Mouse (Mus musculus) retina, embryonic 14.5 days (tissue): Measurements from ENCODE around the gene Vmn1r189.
"Not testable (repeated sequence)": the region's sequence is repeated elsewhere in the genome, so short reads cannot be mapped to it uniquely, and the experiment has no call there.

Experiments
- DNase-seq: peaks from one replicate; pipeline ENCODE4 v3.0.0-alpha.2; 2015; ENCODE audit warnings: low spot score

The Vmn1r189 gene

GRCm38 (mm10) chr13:22105724-22106123 is at the start of gene Vmn1r189:
Gene Vmn1r189, minus strand, starts transcription at chr13:22105824.
- not testable (repeated sequence) for DNase-seq

GRCm38 (mm10) chr13:22136495-22137293 is 31.1 kb upstream of the Vmn1r189 start:
- DNase-seq: not testable (repeated sequence)

- DNase-seq: not testable (repeated sequence)
Measured at GRCm38 (mm10) chr13:22084140-22084539, 21.5 kb downstream of the Vmn1r189 start, which contains the start of gene Vmn1r188. Gene Vmn1r188, plus strand, starts transcription at chr13:22084440.

- DNase-seq: no peak
Measured at GRCm38 (mm10) chr13:22063468-22063867, 42.2 kb downstream of the Vmn1r189 start.

- no peak for DNase-seq
Measured at GRCm38 (mm10) chr13:22061422-22061821, 44.2 kb downstream of the Vmn1r189 start.

- no peak for DNase-seq
Measured at GRCm38 (mm10) chr13:22053754-22054153, 51.9 kb downstream of the Vmn1r189 start.

- DNase-seq: no peak
Measured at GRCm38 (mm10) chr13:22051523-22051859, 54.1 kb downstream of the Vmn1r189 start.

GRCm38 (mm10) chr13:22050591-22051522 is 54.8 kb downstream of the Vmn1r189 start:
- peak; percentile 96 for DNase-seq
